Mouse (Mus musculus) urinary bladder, postnatal 10 days (tissue): ENCODE measurements around the gene Gmpr2.

ENCODE experiments used
- DNase-seq: peaks from one replicate; pipeline ENCODE4 v3.0.0; 2022; ENCODE audit warnings: low spot score

Gene Gmpr2

GRCm38 (mm10) chr14:55681160-55682117 is 9.7 kb downstream of the Gmpr2 start, which contains the start of gene Tinf2:
TSS of gene Tinf2 (minus strand) at chr14:55681820.
- peak; percentile 71 for DNase-seq

DNA sequence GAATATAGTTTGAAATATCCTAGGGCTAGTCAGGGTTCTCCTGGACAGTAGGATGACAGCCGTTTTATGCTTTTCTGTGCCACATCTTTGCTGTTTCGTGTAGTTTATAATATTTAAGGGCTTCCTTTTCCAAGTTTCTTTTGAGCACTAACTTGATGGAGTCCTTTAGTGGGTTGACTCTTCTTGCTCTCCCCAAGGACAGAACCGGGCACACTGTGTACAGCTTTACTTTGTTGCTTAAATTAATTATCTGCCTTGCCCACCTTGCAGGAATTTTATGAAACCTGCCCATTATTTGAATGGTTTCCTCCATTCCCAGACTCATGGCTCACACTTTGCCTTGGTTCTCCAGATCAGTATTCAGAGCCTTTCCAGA is 10.4 kb downstream of the Gmpr2 start:
- no peak for DNase-seq

DNA sequence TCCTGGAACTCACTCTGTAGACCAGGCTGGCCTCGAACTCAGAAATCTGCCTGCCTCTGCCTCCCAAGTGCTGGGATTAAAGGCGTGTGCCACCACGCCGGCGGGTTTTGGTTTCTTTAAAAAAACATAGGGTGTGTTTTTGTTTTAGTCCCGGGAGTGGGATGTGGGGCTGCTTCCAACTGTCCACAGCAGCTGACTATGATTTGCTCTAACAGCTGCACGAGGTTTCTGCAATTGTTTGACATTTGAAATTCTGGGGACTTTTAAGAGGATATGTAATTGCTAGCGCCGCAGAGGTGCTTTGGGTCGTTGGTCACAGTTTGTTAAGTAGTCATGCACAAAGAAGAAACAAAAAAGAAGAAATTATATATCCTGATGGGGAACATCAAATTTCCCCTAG is 17.7 kb downstream of the Gmpr2 start:
- DNase-seq: no peak

- DNase-seq: no peak
These were observed 25.5 kb downstream of the Gmpr2 start for GRCm38 (mm10) chr14:55697226-55697625.

GRCm38 (mm10) chr14:55701131-55701530 is 29.4 kb downstream of the Gmpr2 start:
- DNase-seq: no peak

DNA sequence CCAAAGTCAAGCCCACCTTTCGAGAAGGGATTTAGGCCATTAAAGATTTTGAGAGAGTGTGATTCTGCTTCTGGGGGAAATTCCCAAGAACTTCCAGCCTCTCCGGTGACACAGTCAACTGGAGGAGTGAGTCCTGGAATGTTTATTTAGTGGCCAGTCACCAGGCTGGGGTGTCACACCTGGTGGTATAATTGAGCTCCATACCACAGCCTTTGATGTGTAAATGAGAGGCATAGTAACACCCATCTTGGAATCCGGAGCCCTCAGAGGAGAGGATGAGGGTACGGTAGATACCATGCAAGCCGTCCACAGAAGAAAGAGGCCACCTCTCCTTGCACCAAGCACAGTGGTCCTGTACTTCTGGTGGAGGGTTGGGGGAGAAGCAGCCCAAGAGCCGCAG is 31.0 kb downstream of the Gmpr2 start:
- DNase-seq: no peak

GRCm38 (mm10) chr14:55706051-55706600 is 34.4 kb downstream of the Gmpr2 start:
- DNase-seq: no peak

DNA sequence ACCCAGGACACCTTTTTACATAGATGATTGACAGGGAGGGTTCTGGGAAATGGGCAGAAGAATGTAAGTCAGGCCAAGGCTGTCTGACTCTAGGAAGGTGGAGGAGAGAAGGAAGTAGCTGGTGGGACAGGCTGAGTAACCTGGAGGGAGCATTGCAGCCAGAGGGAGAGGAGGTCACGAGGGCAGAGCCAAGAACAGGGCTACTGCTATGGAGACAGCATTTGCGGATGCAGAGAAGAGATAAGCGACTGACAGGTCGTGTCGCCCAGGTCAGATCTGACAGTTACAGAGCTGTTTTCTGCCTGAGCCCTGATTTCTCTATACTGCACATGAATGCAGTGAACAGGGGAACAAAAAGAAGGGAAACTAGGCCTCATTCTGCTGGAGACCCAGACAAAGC is 35.7 kb downstream of the Gmpr2 start:
- no peak for DNase-seq

DNA sequence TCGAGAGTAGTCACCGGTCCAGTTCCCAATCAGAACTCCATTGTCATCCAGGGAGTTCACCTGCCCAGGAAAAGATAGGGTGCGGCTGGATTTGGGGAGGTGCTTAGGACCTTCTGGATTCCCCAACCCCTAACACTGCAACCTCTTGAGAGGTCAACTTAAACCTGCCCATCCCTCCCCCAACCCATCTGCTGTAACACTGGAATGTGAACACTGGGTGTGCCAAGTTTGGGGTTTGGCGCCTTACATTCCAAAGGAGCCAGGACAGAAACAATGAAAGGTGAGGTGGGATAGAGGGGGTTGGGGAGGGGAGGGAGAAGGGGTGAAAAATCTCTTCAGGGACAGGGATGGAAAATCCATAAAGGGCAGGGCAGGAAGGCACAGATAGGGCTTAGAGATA is 37.8 kb downstream of the Gmpr2 start:
- no peak for DNase-seq

DNA sequence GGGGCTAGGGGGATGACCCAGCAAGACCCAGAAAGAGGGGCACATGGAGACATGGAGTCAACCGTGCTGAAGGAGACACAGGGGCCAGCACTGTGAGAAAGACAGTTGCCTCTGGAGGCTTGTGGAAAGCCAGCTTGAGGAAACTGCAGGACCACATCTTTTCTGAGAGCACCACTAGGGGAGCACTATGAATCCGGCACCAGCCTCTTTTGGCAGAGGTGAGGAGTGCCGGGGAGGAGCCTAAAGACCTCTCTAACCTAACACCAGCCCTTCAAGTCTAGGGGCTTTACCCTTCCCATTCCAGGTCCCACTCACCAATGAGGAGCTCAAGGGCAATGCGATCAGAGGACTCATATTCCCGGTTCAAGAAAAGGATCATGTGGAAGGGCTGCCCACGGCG is 40.0 kb downstream of the Gmpr2 start:
- DNase-seq: no peak

- DNase-seq: no peak
These were observed 41.4 kb downstream of the Gmpr2 start for GRCm38 (mm10) chr14:55713007-55713728.

GRCm38 (mm10) chr14:55713729-55714122 is 42.0 kb downstream of the Gmpr2 start, which contains the start of gene Tgm1:
TSS of gene Tgm1 (minus strand) at chr14:55713926.
- no peak for DNase-seq

- DNase-seq: no peak
These were observed 43.2 kb downstream of the Gmpr2 start for GRCm38 (mm10) chr14:55714893-55715292.

DNA sequence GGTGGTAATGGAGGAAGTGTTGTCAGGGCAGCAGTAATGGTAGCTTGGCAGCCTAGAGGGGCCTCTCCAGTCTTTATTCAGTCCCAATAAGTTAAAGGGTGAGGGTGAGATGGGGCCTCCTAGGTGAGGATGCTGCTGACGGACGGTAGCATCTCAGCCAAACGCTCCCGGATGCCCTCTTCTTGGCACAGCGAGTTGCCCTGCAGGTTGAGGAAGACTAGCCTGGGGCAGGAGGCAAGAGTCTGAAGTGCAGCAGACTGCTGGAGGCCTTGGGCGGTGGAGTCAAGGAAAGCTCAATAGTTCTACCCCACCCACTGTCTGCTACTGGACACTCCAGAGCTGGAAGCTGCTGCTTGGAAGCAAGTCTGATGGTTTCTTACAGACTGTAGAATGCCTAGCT is 44.5 kb downstream of the Gmpr2 start:
- no peak for DNase-seq

DNA sequence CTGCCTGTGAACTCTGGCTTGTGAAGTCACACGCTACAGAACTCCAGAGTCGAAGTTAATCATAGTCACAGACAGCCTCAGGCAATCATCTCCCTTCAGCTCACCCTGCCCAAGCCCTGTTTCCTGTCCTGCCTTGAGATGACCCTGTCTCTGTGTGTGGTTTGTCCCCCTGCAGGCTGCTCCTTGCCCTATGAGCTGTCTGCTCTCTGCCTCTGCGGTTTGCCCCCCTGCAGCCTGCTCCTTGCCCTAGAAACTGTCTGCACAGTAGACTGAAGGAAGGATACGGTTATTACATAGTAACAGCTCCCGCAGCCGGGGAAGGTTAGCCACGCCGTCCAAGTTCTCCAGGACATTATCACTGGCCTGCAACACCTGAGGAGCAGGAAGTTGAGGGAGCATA is 45.1 kb downstream of the Gmpr2 start:
- no peak for DNase-seq

DNA sequence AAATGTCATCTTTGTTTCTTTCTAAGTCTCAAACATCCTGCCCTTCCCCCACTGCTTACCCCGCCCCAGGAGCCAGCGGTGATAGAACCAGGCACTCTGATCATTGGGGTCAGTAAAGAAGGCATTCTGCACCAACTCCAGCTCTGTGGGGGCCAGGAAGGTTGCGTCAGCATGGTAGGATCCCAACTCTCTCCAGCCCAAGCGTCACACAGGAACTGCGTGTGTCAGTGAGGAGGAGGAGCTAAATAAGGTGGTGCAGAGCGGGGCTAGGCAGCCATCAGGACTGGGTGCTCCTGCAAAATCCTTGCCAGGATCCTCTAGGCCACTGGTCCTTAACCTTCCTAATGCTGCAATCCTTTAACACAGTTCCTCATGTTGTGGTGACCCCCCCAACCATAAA is 48.0 kb downstream of the Gmpr2 start:
- no peak for DNase-seq

- DNase-seq: no peak
These were observed 48.9 kb downstream of the Gmpr2 start for GRCm38 (mm10) chr14:55720666-55721065.

GRCm38 (mm10) chr14:55721076-55721475 is 49.3 kb downstream of the Gmpr2 start:
- DNase-seq: no peak

- DNase-seq: peak; percentile 60
These were observed 50.1 kb downstream of the Gmpr2 start, which contains the start of gene Rabggta for GRCm38 (mm10) chr14:55721700-55722437. TSS of gene Rabggta (minus strand) at chr14:55722263.

- no peak for DNase-seq
These were observed 50.8 kb downstream of the Gmpr2 start for GRCm38 (mm10) chr14:55722438-55722945.

DNA sequence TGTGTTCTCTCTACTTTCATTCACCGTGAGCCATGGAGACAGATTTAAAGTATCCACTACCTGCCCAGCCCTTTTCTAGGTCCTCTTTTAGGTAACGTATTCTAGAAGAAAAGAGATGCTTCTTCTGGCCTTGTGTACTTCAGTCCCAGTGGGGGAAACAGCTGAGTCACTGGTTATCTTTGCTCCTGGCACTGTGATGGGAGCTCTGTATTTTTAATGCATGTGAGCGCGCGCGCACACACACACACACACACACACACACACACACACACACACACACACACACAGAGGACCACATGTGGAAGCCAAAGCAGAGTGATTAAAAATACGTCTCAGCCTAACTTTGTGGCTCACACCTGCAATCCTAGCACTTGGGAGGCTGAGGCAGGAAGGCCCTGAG is 51.7 kb downstream of the Gmpr2 start:
- DNase-seq: no peak

DNA sequence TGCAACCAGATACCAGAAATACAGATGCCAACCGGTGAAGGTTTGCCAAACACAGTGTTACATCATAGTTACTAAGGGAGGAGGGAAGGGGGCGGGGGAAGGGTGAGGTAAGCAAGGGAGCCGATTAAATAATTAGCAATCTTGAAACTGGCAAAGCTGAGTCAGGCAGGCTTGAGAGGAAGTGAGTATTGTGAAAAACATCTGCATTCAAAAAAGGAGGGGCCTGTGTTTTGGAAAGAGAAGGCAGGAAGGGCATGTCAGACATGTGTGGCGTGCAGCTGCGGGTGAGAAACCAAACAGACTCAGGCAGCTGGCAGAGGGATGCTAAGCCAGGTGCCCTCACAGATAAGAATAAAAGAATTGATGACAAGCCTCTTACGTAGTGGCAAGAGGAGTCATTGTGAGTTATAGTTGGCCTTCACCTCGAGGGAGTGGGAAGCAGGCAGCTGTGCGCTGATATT is 52.7 kb downstream of the Gmpr2 start:
- DNase-seq: no peak
